Comparison of ENCODE assay signal across 17 mouse cellular contexts in the genomic region with DNA sequence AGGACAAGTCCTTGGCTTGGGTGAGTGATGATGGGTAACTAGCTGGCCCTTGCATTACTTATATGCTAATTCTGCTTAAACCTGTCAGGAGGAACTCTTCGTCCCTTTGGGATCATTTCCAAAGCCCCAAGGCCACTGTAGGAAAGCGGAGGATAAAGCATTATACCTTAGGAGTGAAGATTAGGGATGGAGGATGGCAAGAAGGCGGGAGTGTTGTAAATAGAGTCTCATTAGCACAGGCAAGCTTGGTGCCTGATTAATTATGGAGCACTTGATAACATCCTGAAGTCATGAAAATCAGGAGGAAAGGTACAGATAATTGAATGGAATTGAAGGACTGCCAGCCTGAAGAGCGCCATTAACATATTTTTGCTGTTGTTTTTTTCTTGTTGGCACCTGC.
"Had no signal": no experiment of that assay in that cellular context is flagged by ENCODE, and none has a peak within 500 bp of the region (broad histone marks: within the 10 kb centered on the region; RNA-seq: fewer than 3 reads in every experiment).

No protein-coding gene starts in this region.

- H3K4me1 ChIP-seq: lung, embryonic 15.5 days; megakaryocyte, embryonic 14.5 days; midbrain, embryonic 15.5 days; neural tube, embryonic 12.5 days; stomach, embryonic 15.5 days had no signal

- H3K36me3 ChIP-seq: lung, embryonic 15.5 days; midbrain, embryonic 13.5 days; midbrain, embryonic 15.5 days; neural tube, embryonic 12.5 days; stomach, embryonic 15.5 days had no signal

- H3K27ac ChIP-seq: lung, embryonic 15.5 days; macrophage; midbrain, embryonic 13.5 days; midbrain, embryonic 15.5 days; neural tube, embryonic 12.5 days; stomach, embryonic 15.5 days; stomach, postnatal 0 days had no signal

- H3K4me2 ChIP-seq: lung, embryonic 15.5 days; midbrain, embryonic 11.5 days; midbrain, embryonic 13.5 days; midbrain, embryonic 15.5 days; neural tube, embryonic 12.5 days; stomach, embryonic 15.5 days had no signal

- H3K9ac ChIP-seq: lung, embryonic 15.5 days; midbrain, embryonic 13.5 days; midbrain, embryonic 15.5 days; neural tube, embryonic 12.5 days; stomach, embryonic 15.5 days had no signal

- ATAC-seq: lung, postnatal 0 days; midbrain, embryonic 13.5 days; midbrain, embryonic 15.5 days had no signal

- H3K4me3 ChIP-seq: lung, embryonic 15.5 days; megakaryocyte, embryonic 14.5 days; midbrain, embryonic 13.5 days; midbrain, embryonic 15.5 days; neural tube, embryonic 12.5 days; stomach, embryonic 15.5 days had no signal

- H3K9me3 ChIP-seq: lung, embryonic 15.5 days; megakaryocyte, embryonic 14.5 days; midbrain, embryonic 13.5 days; midbrain, embryonic 15.5 days; neural tube, embryonic 12.5 days; stomach, embryonic 15.5 days had no signal

- H3K27me3 ChIP-seq: lung, embryonic 15.5 days; megakaryocyte, embryonic 14.5 days; midbrain, embryonic 13.5 days; midbrain, embryonic 15.5 days; neural tube, embryonic 12.5 days; stomach, embryonic 15.5 days had no signal

- DNase-seq: lung, adult 2 months; lung, postnatal 14 days; lung, postnatal 36 days; right cerebral cortex, postnatal 14 days; thymus, adult 2 months; thymus, postnatal 25 days; thymus, postnatal 4 days had no signal
